Mouse (Mus musculus): ENCODE results near the gene Eif4enif1.
"Not testable (repeated sequence)": the region's sequence is repeated elsewhere in the genome, so short reads cannot be mapped to it uniquely, and the experiment has no call there.

The Eif4enif1 gene

DNA sequence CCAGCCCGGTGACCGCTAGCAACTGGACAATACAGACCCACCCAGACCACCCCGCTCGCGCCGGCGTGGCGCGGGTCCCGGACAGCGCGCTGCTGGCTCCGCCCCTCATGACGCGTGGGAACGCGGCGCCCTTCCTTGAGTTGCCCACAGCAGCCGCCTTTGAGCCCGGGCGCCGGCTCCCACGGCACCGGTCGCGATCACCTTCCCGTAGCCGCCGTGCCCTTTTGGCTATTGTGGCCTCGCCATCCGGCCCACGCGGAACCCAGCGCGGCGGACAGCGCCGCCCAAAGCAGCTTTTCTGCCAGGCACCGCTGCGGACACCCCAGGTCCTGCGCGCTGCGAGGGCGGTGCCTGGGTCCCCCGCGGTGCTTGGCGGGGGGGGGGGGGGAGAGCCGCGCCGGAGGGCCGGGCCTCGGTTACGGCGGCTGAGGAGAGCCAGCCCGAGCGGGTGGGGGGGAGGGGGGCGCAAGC lies at the start of gene Eif4enif1:
Gene Eif4enif1 (plus strand): TSS at position 162 of the 471 bp plus-strand sequence.
- peak; percentile 87 for DNase-seq

- DNase-seq, result peak; percentile 24
These were observed 48.4 kb upstream of the Eif4enif1 start for GRCm38 (mm10) chr11:3153666-3154397.

GRCm38 (mm10) chr11:3156991-3157390 lies 45.2 kb upstream of the Eif4enif1 start:
- DNase-seq, result not testable (repeated sequence)

DNA sequence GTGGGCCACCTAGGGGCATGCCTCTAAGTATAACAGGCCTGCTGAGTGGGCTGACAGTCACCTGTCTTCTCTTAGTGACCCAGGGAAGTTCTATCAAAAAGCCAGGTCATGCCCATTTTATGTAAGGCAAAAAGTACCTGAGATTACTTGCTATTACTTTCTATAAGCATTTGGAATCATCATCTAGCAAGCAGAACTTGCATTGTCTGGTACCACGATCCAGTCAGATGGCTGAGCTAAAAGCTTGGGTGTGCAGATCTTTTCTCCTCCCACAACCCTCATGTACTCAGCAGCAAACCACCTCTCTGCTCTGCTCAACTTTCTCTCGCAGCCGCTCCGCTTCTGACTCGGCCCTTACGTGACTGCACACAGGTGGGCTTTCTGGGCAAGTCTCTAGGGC lies 44.2 kb upstream of the Eif4enif1 start:
- not testable (repeated sequence) for DNase-seq

GRCm38 (mm10) chr11:3158800-3159199 lies 43.4 kb upstream of the Eif4enif1 start:
- DNase-seq, result not testable (repeated sequence)

DNA sequence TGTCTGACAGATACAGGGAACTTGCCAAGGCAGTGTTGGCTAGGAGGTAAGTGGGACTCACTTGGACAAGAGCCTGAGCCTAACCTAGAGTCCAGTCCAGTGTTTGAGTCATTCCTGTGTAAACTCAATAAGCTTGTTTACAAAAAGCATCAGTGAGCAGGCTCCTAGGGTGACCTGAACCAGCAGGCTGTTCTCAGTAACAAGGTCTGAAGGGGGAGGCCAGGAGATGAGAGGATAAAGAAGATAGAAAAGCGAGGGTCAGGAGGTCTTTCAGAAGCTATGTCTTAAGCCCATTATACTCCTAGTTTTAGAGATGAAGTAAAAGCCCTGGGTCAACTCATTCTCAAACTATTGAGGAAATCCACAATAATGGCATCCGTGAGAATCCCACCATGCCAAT lies 40.8 kb upstream of the Eif4enif1 start:
- not testable (repeated sequence) for DNase-seq

- DNase-seq, result peak; percentile 25
These were observed 39.8 kb upstream of the Eif4enif1 start for GRCm38 (mm10) chr11:3162236-3162897.

DNA sequence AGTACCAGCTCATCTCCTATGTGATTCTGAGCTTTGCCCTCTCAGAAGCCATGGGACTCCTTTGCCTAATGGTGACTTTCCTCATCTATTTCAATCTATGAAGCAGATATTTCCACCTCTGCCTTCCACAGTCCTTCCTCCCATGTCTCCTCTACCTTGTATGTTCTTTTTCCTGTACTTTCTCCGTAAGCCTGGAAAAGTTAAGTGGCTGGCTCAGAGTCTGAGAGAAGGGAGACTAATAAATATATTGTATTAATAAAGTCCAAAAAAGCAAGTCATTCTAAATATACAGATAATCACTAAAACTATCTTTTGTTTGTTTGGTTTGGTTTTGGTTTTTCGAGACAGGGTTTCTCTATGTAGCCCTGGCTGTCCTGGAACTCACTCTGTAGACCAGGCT lies 39.1 kb upstream of the Eif4enif1 start:
- not testable (repeated sequence) for DNase-seq

GRCm38 (mm10) chr11:3163661-3164060 lies 38.5 kb upstream of the Eif4enif1 start:
- not testable (repeated sequence) for DNase-seq

GRCm38 (mm10) chr11:3165210-3165782 lies 36.9 kb upstream of the Eif4enif1 start:
- not testable (repeated sequence) for DNase-seq

- not testable (repeated sequence) for DNase-seq
These were observed 35.9 kb upstream of the Eif4enif1 start for GRCm38 (mm10) chr11:3166321-3166720.

DNA sequence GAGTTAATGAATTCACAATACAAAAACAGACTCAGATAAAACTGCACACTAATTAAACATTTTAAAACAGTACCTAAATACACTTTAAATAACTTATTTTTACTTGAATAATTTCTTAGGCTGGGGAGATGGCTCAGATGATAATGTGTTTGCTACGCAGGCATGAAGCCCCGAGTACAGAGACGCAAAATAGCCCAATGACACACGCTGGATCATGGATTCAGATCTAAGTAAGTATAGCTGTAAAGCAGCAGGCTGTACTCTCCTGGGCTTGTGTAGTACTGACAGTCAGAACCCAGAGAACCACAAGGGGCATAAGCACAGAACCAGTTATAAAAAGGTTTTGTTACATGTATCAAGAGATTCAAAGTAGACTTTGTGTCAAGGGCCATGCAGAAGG lies 35.1 kb upstream of the Eif4enif1 start:
- not testable (repeated sequence) for DNase-seq

DNA sequence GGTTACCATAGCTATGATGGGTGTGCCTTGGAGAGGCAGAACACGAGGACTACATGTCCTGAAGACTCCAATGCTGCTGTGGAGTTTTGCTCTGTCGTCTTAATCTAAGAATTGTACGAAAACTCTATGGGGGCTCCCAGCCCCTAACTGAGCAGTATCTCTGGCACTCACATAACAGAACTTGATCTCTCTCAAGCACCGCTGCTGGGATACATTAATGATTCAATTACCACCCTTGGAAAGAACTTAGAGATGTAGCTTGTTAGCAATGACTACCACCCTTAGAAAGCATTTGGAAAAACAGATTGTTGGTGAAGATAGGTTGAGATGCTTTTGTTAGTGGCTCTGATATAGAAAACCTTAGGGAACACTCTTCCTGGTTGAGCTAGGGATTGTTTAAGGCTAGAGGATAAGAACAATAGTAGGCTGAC lies 34.6 kb upstream of the Eif4enif1 start:
- DNase-seq, result not testable (repeated sequence)

DNA sequence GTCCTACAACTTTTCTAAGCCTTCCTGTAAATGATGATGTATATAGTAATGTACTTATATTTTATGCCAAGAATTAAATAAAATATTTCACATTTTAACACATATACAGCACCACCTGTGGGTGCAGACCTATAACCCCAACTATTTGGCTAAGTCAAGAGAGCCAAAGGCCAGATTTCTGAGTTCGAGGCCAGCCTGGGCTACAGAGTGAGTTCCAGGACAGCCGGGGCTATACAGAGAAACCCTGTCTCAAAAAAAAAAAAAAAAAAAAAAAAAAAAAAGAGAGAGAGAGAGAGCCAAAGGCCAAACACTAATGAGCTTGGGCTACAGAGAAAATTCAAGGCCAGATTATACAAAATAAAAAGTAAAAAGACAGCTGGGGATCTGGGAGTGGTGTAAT lies 33.1 kb upstream of the Eif4enif1 start:
- not testable (repeated sequence) for DNase-seq

DNA sequence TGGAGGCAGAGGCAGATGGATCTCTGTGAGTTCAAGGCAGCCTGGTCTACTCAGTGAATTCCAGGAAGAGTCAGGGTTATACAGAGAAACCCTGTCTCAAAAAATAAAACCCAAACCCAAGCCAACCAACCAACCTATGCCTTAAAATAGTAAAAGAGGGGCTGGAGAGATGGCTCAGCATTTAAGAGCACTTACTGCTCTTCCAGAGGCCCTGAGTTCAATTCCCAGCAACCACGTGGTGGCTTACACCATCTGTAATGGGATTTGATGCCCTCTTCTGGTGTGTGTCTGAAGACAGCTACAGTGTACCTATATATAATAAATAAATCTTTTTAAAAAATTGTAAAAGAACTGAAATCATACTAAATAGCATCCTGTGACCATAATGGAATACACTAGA lies 30.3 kb upstream of the Eif4enif1 start:
- DNase-seq, result not testable (repeated sequence)

DNA sequence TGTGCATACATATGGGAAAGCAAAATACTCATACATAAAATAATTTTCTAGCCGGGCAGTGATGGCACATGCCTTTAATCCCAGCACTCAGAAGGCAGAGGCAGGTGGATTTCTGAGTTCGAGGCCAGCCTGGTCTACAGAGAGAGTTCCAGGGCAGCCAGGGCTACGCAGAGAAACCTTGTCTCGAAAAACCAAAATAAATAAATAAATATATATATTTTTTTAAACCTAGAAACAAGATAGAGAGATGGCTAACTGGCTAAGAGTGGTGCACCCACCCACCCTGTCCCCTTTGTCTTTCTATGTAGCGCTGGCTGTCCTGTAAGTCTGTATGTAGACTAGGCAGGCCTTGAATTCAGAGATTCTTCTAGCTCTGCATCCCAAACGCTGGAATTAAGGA lies 29.7 kb upstream of the Eif4enif1 start:
- not testable (repeated sequence) for DNase-seq

DNA sequence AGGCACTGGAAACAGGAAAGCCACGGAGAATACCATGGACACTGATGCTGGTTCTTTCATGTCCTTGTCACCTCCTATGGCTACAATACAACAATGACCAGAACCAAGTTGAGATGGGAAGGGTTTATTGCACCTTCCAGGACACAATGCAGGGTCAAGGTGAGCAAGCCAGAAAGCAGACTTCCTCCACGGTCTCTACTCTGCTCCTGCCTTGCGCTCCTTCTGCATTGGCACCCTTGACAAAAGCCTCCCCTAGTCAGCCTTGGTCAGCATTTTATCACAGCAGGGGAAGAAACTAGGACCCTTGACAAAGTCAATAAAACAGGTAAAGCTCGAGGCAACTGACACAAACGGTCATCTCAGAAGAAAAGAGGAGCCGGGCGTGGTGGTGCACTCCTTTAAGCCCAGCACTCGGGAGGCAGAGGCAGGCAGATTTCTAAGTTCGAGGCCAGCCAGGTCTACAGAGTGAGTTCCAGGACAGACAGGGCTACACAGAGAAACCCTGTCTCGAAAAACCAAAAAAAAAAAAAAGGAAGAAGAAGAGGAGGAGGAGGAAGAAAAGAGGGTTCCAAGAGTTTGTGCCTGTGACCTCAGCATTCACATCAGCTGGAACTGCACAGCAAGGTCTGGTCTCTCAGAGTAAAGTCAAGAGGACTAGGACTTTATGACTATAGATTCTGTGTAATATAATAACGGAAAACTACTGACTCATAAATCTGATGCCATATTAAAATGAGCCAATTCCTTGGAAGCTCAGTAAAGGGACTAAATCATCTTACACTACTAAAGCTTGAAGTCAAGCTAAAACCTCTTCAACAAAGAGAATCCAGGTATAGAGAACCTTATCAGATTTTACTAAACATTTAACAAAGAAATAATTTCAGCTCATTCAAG lies 28.5 kb upstream of the Eif4enif1 start:
- peak; percentile 46 for DNase-seq

GRCm38 (mm10) chr11:3178968-3179725 lies 23.0 kb upstream of the Eif4enif1 start:
- DNase-seq, result peak; percentile 23

- not testable (repeated sequence) for DNase-seq
These were observed 22.5 kb upstream of the Eif4enif1 start for GRCm38 (mm10) chr11:3179726-3180092.

DNA sequence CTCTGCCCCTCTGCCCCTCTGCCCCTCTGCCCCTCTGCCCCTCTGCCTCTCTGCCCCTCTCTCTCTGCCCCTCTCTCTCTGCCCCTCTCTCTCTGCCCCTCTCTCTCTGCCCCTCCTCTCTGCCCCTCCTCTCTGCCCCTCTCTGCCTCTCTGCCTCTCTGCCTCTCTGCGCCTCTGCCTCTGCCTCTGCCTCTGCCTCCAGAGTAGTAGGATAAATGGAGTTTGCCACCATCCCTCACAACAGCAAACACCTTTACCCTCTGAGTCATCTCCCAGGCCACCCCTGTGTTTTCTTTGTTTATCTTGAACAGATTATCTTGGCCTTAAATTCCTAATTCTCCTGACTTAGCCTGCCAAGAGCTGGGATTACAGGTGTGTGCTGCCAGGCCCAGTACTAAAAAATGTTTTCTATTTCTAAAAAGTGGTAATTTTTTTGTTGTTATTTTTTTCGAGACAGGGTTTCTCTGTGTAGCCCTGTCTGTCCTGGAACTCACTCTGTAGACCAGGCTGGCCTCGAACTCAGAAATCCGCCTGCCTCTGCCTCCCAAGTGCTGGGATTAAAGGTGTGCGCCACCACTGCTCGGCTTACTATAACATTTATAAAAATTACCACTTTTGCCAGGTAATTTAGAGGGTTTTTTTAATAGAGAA lies 21.6 kb upstream of the Eif4enif1 start:
- DNase-seq, result not testable (repeated sequence)

- DNase-seq, result peak; percentile 53
These were observed 20.9 kb upstream of the Eif4enif1 start for GRCm38 (mm10) chr11:3181250-3181649.
